Mouse (Mus musculus) cortical plate, adult 2 months (tissue): ENCODE results near the gene Alyref2. TPM values are rescaled to one million over a fixed set of nuclear protein-coding genes. Genes with fewer than 3 reads are reported as not detected.
A peak's percentile ranks its signal among the peaks of the same experiment; 100 is the strongest.

Experiments used
- H3K27ac ChIP-seq: fragments of 200-500 bp; 2 replicates; pipeline ENCODE4 v1.5.1; 2012; ENCODE audit warnings: low read length, control low read depth, inconsistent platforms; ENCODE audit not compliant: insufficient read depth
- H3K4me1 ChIP-seq: fragments of 200-500 bp; 2 replicates; pipeline ENCODE4 v1.6.1; 2011; ENCODE audit warnings: low read length; ENCODE audit not compliant: control insufficient read depth, insufficient read depth
- H3K4me3 ChIP-seq: fragments of 200-500 bp; 2 replicates; pipeline ENCODE4 v1.5.1; 2011; ENCODE audit warnings: mild to moderate bottlenecking, low read length, control low read depth; ENCODE audit not compliant: insufficient read depth
- CTCF ChIP-seq: fragments of 200-500 bp; IDR thresholded peaks from 2 replicates; pipeline ENCODE4 v1.5.1; 2011; ENCODE audit warnings: mild to moderate bottlenecking, control low read depth, low read length; ENCODE audit not compliant: insufficient read depth; ENCODE audit errors: extremely low read depth
- POLR2A ChIP-seq: fragments of 200-500 bp; IDR thresholded peaks from 2 replicates; pipeline ENCODE4 v1.6.1; 2011; ENCODE audit warnings: mild to moderate bottlenecking, low read length, control low read depth; ENCODE audit not compliant: insufficient read depth; ENCODE audit errors: extremely low read depth
- polyA plus RNA-seq: library from polyadenylated mRNA; depleted of rRNA; stranded (reverse); fragments of >200 nt; gene quantifications from 2 replicates; pipeline ENCODE4 v1.2.3, GENCODE M21; 2012

Gene Alyref2
- polyA plus RNA-seq, 1 experiment: 5.4 TPM

DNA sequence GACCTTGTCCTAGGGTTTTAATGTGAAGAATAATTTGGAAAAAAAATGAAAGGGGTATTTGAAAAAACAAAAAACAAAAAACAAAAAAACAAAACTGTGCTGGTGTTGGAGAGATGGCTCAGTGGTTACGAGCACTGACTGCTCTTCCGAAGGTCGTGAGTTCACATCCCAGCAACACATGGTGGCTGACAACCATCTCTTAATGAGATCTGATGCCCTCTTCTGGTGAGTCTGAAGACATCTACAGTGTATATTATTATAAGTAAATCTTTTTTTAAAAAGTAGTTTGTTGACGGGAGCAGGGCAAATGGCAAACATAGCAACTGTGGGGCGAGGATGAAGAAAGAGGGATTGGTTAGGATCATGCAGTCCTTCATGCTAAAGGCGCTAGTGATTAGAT is 7.9 kb upstream of the Alyref2 start:
- no peaks in the 10 kb centered on the region for H3K4me1 ChIP-seq
- no peak overlapping the region for H3K4me3 ChIP-seq
- no peak overlapping the region for H3K27ac ChIP-seq
- TF ChIP-seq CTCF (no peak), POLR2A (no peak)

DNA sequence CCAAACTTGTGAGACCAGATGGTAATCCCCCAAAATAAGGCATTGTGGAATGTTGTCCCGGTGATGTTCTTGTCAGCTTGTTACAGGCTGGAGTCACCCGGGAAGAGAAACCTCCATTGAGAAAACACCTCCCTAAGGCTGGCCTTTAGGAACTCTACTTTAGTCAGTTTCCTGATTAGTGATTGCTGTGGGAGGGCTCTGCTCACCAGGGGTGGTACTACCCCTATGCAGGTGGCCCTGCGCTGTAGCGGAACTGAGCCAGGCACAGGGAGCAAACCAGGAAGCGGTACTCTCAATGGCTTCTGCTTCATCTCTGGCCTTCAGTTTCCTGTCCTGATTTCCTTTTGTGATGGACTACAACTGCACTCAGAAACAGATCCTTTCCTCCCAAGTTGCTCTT is 3.4 kb upstream of the Alyref2 start:
- TF ChIP-seq CTCF (no peak), POLR2A (no peak)
- peaks cover 1% of the 10 kb centered on the region; the same call in 1 of the 2 replicates for H3K4me1 ChIP-seq
- no peak overlapping the region for H3K4me3 ChIP-seq
- H3K27ac ChIP-seq: no peak overlapping the region

DNA sequence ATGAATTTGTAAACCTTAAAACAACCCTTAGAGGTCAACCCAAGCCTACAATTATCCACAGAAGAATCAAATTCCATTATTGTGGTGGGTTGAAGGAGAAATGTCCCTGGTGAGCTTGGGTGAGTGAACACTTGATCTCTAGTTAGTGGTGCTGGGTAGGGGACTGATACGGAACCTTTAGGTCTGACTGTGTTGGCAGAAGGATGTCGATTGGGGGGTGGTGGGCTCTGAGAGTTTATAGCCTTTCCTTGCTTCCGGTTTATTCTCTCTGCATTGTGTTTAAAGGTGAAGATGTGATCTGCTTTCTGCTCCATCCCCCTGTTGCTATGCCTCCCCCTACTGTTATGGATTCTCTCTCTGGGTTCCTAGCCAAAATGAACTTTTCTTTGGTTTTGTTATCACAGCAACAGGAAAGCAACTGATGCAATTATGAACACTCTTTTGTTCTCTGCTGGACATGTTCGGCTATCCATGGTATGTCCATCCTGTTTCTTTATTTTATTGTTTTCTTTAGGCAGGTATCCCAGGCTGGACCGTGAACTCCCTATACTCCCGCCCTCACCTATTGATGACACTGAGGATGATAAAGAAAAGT is 2.2 kb upstream of the Alyref2 start:
- Histone ChIP-seq H3K4me1 (peaks cover 1% of the 10 kb centered on the region; the same call in 1 of the 2 replicates), H3K27ac (no peak overlapping the region), H3K4me3 (no peak overlapping the region)
- TF ChIP-seq POLR2A (no peak), CTCF (no peak)

DNA sequence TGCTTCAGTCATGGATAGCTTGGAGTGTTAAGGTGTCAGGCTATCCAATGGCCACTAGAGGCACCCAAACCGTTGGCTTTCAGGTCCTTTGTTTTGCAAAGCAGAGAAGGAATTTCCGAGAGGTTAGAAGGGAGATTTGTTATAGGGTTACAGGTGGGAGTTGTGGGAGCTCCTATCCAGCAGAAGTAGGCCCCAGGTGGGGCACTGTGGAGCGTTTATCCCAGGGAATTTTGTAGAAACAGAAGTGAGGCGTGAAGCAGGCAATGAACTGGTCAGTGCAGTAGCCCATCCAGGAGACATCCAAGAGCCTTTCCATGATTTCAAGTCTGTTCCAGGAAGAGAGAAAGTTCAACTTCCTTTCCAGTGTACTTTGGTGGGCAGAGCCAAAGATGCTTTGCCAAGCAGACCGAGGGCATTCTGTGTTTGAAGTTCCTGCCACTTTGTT is 1.6 kb upstream of the Alyref2 start:
- H3K4me3 ChIP-seq: no peak overlapping the region
- H3K4me1 ChIP-seq: peaks cover 1% of the 10 kb centered on the region; the same call in 1 of the 2 replicates
- no peak overlapping the region for H3K27ac ChIP-seq
- TF ChIP-seq CTCF (peak; percentile 47), POLR2A (no peak)

DNA sequence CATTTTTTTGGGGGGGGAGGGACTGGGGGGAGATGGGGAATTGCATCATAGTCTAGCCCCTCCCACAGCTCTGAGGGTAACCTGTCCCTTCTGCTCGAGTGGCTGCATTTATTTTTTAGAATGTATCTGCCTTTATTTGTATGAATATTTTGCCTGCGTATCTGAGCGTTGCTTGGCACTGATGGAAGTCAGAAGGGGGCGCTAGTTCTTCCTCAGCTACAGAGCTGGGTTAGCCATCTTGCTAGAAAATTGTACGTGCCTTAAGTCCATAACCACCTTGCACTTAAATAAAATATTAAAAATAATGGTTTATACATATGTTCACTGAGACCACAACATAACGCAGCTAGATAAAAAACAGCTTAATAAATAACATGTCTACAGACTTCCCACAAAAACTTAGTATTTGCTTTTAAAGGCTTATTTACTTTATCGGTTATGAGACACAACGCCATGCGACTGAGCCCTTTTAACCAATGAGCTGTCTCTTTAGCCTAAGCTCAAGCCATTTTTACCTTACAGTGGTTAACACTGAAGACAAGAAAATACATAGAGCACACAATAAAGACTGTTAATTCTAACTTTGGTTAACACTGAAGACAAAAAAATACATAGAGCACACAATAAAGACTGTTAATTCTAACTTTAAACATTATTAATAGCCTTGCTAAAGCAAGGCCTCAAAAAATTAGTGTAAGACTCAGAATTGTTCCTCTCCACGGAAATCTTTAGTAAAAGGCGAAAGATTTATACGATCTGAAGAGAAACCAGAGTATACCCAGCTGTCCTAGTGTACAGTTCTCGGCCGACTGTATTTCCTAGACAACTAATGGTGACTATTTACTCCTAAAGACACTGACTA is 659 bp upstream of the Alyref2 start:
- Histone ChIP-seq H3K27ac (no peak overlapping the region), H3K4me1 (peaks cover 1% of the 10 kb centered on the region; the same call in 1 of the 2 replicates), H3K4me3 (peak overlapping the region; percentile 83; the same call in 1 of the 2 replicates)
- no peak for TF ChIP-seq POLR2A
- peak; percentile 42 for TF ChIP-seq CTCF

DNA sequence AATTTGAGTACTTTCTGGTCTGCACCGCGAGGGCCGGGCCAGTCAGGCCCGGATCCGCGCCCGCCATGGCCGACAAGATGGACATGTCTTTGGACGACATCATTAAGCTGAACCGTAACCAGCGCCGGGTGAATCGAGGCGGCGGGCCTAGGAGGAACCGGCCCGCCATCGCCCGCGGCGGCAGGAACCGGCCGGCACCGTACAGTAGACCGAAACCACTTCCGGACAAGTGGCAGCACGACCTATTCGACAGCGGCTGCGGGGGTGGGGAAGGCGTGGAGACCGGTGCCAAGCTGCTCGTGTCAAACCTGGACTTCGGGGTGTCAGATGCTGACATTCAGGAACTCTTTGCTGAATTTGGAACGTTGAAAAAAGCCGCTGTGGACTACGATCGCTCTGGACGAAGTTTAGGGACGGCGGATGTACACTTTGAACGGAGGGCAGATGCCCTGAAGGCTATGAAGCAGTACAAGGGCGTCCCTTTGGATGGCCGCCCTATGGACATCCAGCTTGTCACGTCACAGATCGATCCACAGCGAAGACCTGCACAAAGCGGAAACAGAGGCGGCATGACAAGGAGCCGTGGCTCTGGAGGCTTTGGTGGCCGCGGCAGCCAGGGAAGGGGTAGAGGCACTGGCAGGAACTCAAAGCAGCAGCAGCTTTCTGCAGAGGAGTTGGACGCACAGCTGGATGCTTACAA is 464 bp downstream of the Alyref2 start:
- H3K4me1 ChIP-seq: peaks cover 1% of the 10 kb centered on the region; the same call in 1 of the 2 replicates
- H3K4me3 ChIP-seq: peak overlapping the region; percentile 83
- H3K27ac ChIP-seq: peak overlapping the region; percentile 24
- TF ChIP-seq CTCF: no peak
- TF ChIP-seq POLR2A: no peak

DNA sequence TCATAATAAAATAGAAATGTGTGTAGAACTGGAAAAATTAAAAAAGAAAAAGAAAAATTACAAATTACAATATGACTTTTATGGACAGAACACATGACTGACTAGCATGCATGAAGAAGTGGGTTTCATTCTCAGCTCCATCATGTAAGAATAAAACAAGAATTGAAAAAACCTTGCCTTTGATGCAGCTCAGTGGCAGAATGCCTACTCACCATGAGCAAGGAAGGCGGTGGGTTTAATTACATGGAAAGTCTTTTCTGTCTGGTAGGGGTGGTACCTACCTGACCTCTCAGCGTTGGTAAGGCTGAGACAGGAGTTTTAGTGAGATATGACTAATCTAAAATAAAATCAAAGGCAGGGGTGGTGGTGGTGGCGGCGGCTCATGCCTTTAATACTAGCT is 1.3 kb downstream of the Alyref2 start:
- no peak for TF ChIP-seq CTCF
- TF ChIP-seq POLR2A: no peak
- no peak overlapping the region for H3K27ac ChIP-seq
- H3K4me3 ChIP-seq: no peak overlapping the region; the same call in 1 of the 2 replicates
- peaks cover 1% of the 10 kb centered on the region; the same call in 1 of the 2 replicates for H3K4me1 ChIP-seq

DNA sequence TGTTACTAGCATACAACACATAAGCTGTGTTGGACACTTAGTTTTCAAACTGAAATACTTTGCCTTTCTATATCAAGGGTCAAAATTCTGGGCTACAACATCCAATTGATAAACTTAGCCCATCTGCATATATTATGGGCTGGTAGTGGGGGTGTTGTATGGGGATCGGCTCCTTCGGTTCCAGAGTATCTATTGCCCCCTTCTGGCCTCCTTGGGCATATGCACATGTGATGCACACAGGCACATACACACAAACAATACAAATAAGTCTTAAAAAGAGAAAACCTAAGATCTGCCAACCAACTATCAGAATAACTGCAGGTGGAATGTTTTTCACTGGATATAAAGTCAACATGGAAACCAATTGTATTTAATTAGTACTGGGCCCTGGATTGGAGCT is 10.0 kb downstream of the Alyref2 start:
- Histone ChIP-seq H3K27ac (no peak overlapping the region), H3K4me3 (no peak overlapping the region), H3K4me1 (no peaks in the 10 kb centered on the region)
- TF ChIP-seq CTCF: no peak
- TF ChIP-seq POLR2A: no peak

DNA sequence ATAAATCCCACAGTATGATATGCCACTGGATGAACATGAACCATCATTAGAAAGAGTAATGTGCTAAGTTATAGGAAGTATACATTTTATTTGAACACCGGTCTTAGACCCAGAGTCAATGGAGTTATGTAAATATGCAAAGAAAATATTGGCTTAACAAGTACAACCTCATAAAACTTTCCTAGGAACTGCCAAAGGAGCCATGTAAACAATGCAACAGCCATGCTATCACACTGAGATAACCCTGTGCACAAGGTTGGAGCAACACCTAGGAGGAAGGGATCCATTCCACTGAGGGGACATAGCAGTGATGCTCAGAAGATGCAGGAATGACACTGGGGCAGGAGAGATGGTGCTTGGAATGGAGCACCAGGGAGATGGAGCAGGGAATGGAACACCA is 10.5 kb downstream of the Alyref2 start:
- Histone ChIP-seq H3K4me1 (no peaks in the 10 kb centered on the region), H3K27ac (no peak overlapping the region), H3K4me3 (no peak overlapping the region)
- TF ChIP-seq CTCF: no peak
- no peak for TF ChIP-seq POLR2A

DNA sequence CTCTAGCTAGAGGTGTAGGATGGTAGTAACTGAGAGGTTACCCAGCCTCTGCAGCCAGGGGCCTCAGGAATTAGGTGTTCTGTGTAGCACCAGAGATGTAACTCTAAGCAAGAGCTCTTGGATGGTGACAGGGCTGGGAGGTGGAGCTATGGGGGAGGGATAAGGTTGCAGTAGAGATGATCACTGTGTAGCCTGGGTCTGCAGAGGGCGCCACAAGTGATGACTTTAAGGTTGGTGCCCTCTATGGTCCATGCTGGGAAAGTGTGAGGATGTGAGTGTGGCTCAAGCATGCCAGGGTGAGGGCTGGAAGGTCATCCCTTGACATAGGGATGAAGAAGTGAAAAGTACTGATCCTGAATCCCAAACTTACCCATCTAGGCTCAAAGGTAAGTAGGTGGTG is 11.8 kb downstream of the Alyref2 start:
- H3K4me1 ChIP-seq: no peaks in the 10 kb centered on the region
- H3K4me3 ChIP-seq: no peak overlapping the region
- H3K27ac ChIP-seq: no peak overlapping the region
- no peak for TF ChIP-seq POLR2A
- no peak for TF ChIP-seq CTCF
